Mouse (Mus musculus): ENCODE results near the gene Nfkb2. TPM values are rescaled to one million over a fixed set of nuclear protein-coding genes. Genes with fewer than 3 reads are reported as not detected.
A peak's percentile ranks its signal among the peaks of the same experiment; 100 is the strongest.

Nfkb2 gene
- polyA plus RNA-seq, 1 experiment: 67.2 TPM

- no peak for TF ChIP-seq SRF (IDR thresholded peaks at IDR 0.05; ENCODE audit: control insufficient read depth, insufficient read length, low read depth)
- TF ChIP-seq TCF3 (IDR thresholded peaks at IDR 0.05; ENCODE audit: insufficient read length, low read depth): no peak
- no peak for TF ChIP-seq REST (IDR thresholded peaks at IDR 0.05; ENCODE audit: insufficient read depth, insufficient read length)
- no peak for TF ChIP-seq E2F4 (IDR thresholded peaks at IDR 0.05; ENCODE audit: insufficient read depth)
- no peak for TF ChIP-seq MYOG (IDR thresholded peaks at IDR 0.05; ENCODE audit: control insufficient read depth in 1 of 3, insufficient read depth in 1 of 3, insufficient read length in 2 of 3, low read depth in 2 of 3)
- TF ChIP-seq CEBPB (IDR thresholded peaks at IDR 0.05; ENCODE audit: insufficient read depth, poor library complexity, severe bottlenecking): no peak
- TF ChIP-seq POLR2AphosphoS2 (IDR thresholded peaks at IDR 0.05; ENCODE audit: insufficient read length, low read depth): no peak
- no peak for TF ChIP-seq MYOD1 (IDR thresholded peaks at IDR 0.05; ENCODE audit: control insufficient read depth in 1 of 3, insufficient read length in 2 of 3, low read depth in 2 of 3)
- no peak for TF ChIP-seq TCF12 (IDR thresholded peaks at IDR 0.05; ENCODE audit: insufficient read depth, poor library complexity, severe bottlenecking)
- Histone ChIP-seq H3K4me3 (peak overlapping the region; percentile 95), H3ac (ENCODE audit: control insufficient read depth, insufficient read length) (no peak overlapping the region), H3K4me2 (ENCODE audit: low read depth) (peak overlapping the region; percentile 51), H3K79me2 (ENCODE audit: control insufficient read depth, insufficient read depth) (peaks cover 8% of the 10 kb centered on the region), H3K36me3 (ENCODE audit: control insufficient read depth, insufficient read depth) (peaks cover 6% of the 10 kb centered on the region), H3K27me3 (ENCODE audit: control insufficient read depth, insufficient read depth, insufficient read length) (no peaks in the 10 kb centered on the region)
Measured at GRCm38 (mm10) chr19:46303251-46304215, 587 bp upstream of the Nfkb2 start.

- TF ChIP-seq POLR2A (IDR thresholded peaks at IDR 0.05; ENCODE audit: insufficient read length, low read depth) (peak; percentile 43), POLR2AphosphoS2 (IDR thresholded peaks at IDR 0.05; ENCODE audit: insufficient read length, low read depth) (peak; percentile 41), E2F4 (IDR thresholded peaks at IDR 0.05; ENCODE audit: insufficient read depth) (no peak), MYOG (IDR thresholded peaks at IDR 0.05; ENCODE audit: control insufficient read depth in 1 of 3, insufficient read depth in 1 of 3, insufficient read length in 2 of 3, low read depth in 2 of 3) (peak in 1 of 3 experiments; percentile 22)
- H3ac ChIP-seq (ENCODE audit: control insufficient read depth, insufficient read length): peak overlapping the region; percentile 18
- H3K36me3 ChIP-seq (ENCODE audit: control insufficient read depth, insufficient read depth): peaks cover 10% of the 10 kb centered on the region
Measured at GRCm38 (mm10) chr19:46304908-46305333, 801 bp downstream of the Nfkb2 start.

GRCm38 (mm10) chr19:46305432-46306267, 1.5 kb downstream of the Nfkb2 start:
- H3K36me3 ChIP-seq (ENCODE audit: control insufficient read depth, insufficient read depth): peaks cover 11% of the 10 kb centered on the region
- TF ChIP-seq E2F4 (IDR thresholded peaks at IDR 0.05; ENCODE audit: insufficient read depth) (no peak), USF1 (IDR thresholded peaks at IDR 0.05; ENCODE audit: low read depth) (no peak), TCF3 (IDR thresholded peaks at IDR 0.05; ENCODE audit: insufficient read length, low read depth) (no peak), POLR2AphosphoS2 (IDR thresholded peaks at IDR 0.05; ENCODE audit: insufficient read length, low read depth) (peak; percentile 71), MYOD1 (IDR thresholded peaks at IDR 0.05; ENCODE audit: control insufficient read depth in 1 of 3, insufficient read length in 2 of 3, low read depth in 2 of 3) (peak in 1 of 3 experiments; percentile 43), MYOG (IDR thresholded peaks at IDR 0.05; ENCODE audit: control insufficient read depth in 1 of 3, insufficient read depth in 1 of 3, insufficient read length in 2 of 3, low read depth in 2 of 3) (peak in 1 of 3 experiments; percentile 31), POLR2A (IDR thresholded peaks at IDR 0.05; ENCODE audit: insufficient read length, low read depth) (peak; percentile 76), TCF12 (IDR thresholded peaks at IDR 0.05; ENCODE audit: insufficient read depth, poor library complexity, severe bottlenecking) (no peak)
- H3K4me3 ChIP-seq: peak overlapping the region; percentile 95

More at GRCm38 (mm10) chr19:46304908-46305333, 801 bp downstream of the Nfkb2 start:
- Histone ChIP-seq H3K4me2 (ENCODE audit: low read depth) (peak overlapping the region; percentile 51), H3K79me2 (ENCODE audit: control insufficient read depth, insufficient read depth) (peaks cover 8% of the 10 kb centered on the region), H3K27me3 (ENCODE audit: control insufficient read depth, insufficient read depth, insufficient read length) (no peaks in the 10 kb centered on the region), H3K4me3 (peak overlapping the region; percentile 95)

GRCm38 (mm10) chr19:46306268-46306610, 2.1 kb downstream of the Nfkb2 start:
- H3ac ChIP-seq (ENCODE audit: control insufficient read depth, insufficient read length): no peak overlapping the region
- TF ChIP-seq REST (IDR thresholded peaks at IDR 0.05; ENCODE audit: insufficient read depth, insufficient read length) (no peak), E2F4 (IDR thresholded peaks at IDR 0.05; ENCODE audit: insufficient read depth) (no peak), MYOG (IDR thresholded peaks at IDR 0.05; ENCODE audit: control insufficient read depth in 1 of 3, insufficient read depth in 1 of 3, insufficient read length in 2 of 3, low read depth in 2 of 3) (no peak), TCF3 (IDR thresholded peaks at IDR 0.05; ENCODE audit: insufficient read length, low read depth) (no peak), MYOD1 (IDR thresholded peaks at IDR 0.05; ENCODE audit: control insufficient read depth in 1 of 3, insufficient read length in 2 of 3, low read depth in 2 of 3) (no peak), CEBPB (IDR thresholded peaks at IDR 0.05; ENCODE audit: insufficient read depth, poor library complexity, severe bottlenecking) (no peak), MAX (IDR thresholded peaks at IDR 0.05; ENCODE audit: low read depth) (no peak)
- peak overlapping the region; percentile 99 for H3K4me2 ChIP-seq (ENCODE audit: low read depth)
- H3K27me3 ChIP-seq (ENCODE audit: control insufficient read depth, insufficient read depth, insufficient read length): no peaks in the 10 kb centered on the region
- peaks cover 15% of the 10 kb centered on the region for H3K36me3 ChIP-seq (ENCODE audit: control insufficient read depth, insufficient read depth)
- H3K4me3 ChIP-seq: peak overlapping the region; percentile 95
- peaks cover 8% of the 10 kb centered on the region for H3K79me2 ChIP-seq (ENCODE audit: control insufficient read depth, insufficient read depth)

More at GRCm38 (mm10) chr19:46305432-46306267, 1.5 kb downstream of the Nfkb2 start:
- Histone ChIP-seq H3ac (ENCODE audit: control insufficient read depth, insufficient read length) (peak overlapping the region; percentile 18), H3K27me3 (ENCODE audit: control insufficient read depth, insufficient read depth, insufficient read length) (no peaks in the 10 kb centered on the region), H3K79me2 (ENCODE audit: control insufficient read depth, insufficient read depth) (peaks cover 8% of the 10 kb centered on the region), H3K4me2 (ENCODE audit: low read depth) (peak overlapping the region; percentile 99)
